Mouse (Mus musculus) midbrain, embryonic 16.5 days (tissue): ENCODE measurements around the gene Hist1h1c. TPM values are rescaled to one million over a fixed set of nuclear protein-coding genes. Genes with fewer than 3 reads are reported as not detected.
A peak's percentile ranks its signal among the peaks of the same experiment; 100 is the strongest.
"Not testable (repeated sequence)": the region's sequence is repeated elsewhere in the genome, so short reads cannot be mapped to it uniquely, and the experiment has no call there.

Experiments used
- ATAC-seq: fragments of 200-750 bp; cut with Nextera tagmentation; 2 replicates; pipeline ENCODE4 v1.8.0; 2017; ENCODE audit warnings: moderate TSS enrichment
- H3K27ac ChIP-seq: fragments of 300-500 bp; sonication (generic); 2 replicates; pipeline ENCODE4 v1.5.1; 2014; ENCODE audit warnings: mild to moderate bottlenecking, low read length, mixed read lengths
- H3K27me3 ChIP-seq: fragments of 300-500 bp; sonication (generic); 2 replicates; pipeline ENCODE4 v1.6.1; 2014; ENCODE audit warnings: low read depth, low read length, mixed read lengths; ENCODE audit not compliant: control insufficient read depth, insufficient read depth
- H3K36me3 ChIP-seq: fragments of 300-500 bp; sonication (generic); 2 replicates; pipeline ENCODE4 v1.6.1; 2014; ENCODE audit warnings: mild to moderate bottlenecking, low read length, moderate library complexity, mixed read lengths; ENCODE audit not compliant: control insufficient read depth, insufficient read depth
- H3K4me1 ChIP-seq: fragments of 300-500 bp; sonication (generic); 2 replicates; pipeline ENCODE4 v1.6.1; 2014; ENCODE audit warnings: mild to moderate bottlenecking, low read length, mixed read lengths; ENCODE audit not compliant: control insufficient read depth, insufficient read depth
- H3K4me2 ChIP-seq: fragments of 300-500 bp; sonication (generic); 2 replicates; pipeline ENCODE4 v1.6.1; 2014; ENCODE audit warnings: mild to moderate bottlenecking, low read length, mixed read lengths
- H3K4me3 ChIP-seq: fragments of 300-500 bp; sonication (generic); 2 replicates; pipeline ENCODE4 v1.5.1; 2014; ENCODE audit warnings: low read depth, mild to moderate bottlenecking, low read length, moderate library complexity, mixed read lengths
- H3K9ac ChIP-seq: fragments of 300-500 bp; sonication (generic); 2 replicates; pipeline ENCODE4 v1.6.1; 2014; ENCODE audit warnings: low read depth, low read length, mixed read lengths
- H3K9me3 ChIP-seq: fragments of 300-500 bp; sonication (generic); replicated peaks from 2 replicates; pipeline ENCODE4 v1.6.1; 2014; ENCODE audit warnings: mild to moderate bottlenecking, low read length, mixed read lengths; ENCODE audit not compliant: control insufficient read depth, poor library complexity, severe bottlenecking
- WGBS: fragments of 180-500 bp; shearing (Covaris S2); extraction: QIAGEN DNeasy Blood & Tissue Kit; methylation state at CpG from one replicate; pipeline ENCODE4 v1.1.7; 2014; 5-methylcytosine and 5-hydroxymethylcytosine counted together
- polyA plus RNA-seq: library from polyadenylated mRNA; unstranded; fragments of >200 nt; fragmentation: Nextera tagmentation; extraction: Ambion mirVana; gene quantifications from 2 replicates; pipeline ENCODE4 v1.2.1, GENCODE M21; 2015

Hist1h1c gene
- polyA plus RNA-seq, 1 experiment from 2014 or later = 8.7 TPM

DNA sequence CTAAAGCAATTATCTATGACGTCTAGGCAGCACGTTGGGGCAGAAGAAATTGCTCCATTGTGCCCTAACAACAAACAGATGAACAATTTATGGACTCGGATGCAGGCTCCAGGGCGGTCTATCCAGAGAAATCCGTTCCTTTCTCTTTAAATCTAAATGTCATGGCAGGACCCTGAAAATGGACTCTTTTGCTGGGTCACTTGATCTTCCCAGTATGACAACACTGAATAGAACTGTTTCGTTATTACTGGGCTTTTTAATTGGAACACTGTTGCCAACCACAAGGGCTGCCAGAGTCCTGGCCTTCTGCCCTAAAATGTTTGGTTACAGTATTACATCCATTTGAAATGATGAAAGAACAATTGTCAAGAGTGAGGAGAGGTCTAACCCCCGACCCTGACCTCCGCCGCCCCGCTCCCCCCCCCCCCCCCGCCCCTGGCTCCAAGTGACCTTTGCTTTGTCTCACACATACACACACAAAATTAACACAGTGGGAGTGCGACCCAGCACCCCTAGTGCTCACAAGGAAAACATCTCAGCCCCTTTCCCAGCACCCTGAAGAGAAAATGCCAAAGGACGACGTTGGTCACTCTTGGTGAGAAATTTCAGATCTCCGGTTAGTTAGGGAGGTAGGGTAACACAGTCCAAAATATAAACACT is 28.8 kb upstream of the Hist1h1c start:
- H3K27ac ChIP-seq = no peak overlapping the region
- H3K4me1 ChIP-seq = peaks cover 8% of the 10 kb centered on the region
- H3K4me3 ChIP-seq = peak overlapping the region; percentile 35
- ATAC-seq = no peak
- 31% methylated on average over 13 of the region's 15 CpGs for WGBS
- H3K4me2 ChIP-seq = peak overlapping the region; percentile 63
- no peaks in the 10 kb centered on the region for H3K27me3 ChIP-seq
- peak overlapping the region; percentile 61 for H3K9ac ChIP-seq
- no peaks in the 10 kb centered on the region for H3K36me3 ChIP-seq
- no peaks in the 10 kb centered on the region for H3K9me3 ChIP-seq

- no peak for ATAC-seq
- H3K36me3 ChIP-seq = no peaks in the 10 kb centered on the region
- H3K4me1 ChIP-seq = peaks cover 8% of the 10 kb centered on the region
- peak within 1 kb of the TSS; percentile 35 for H3K4me3 ChIP-seq
- WGBS = 3% methylated on average over 17 of the region's 17 CpGs
- no peak within 1 kb of the TSS for H3K27ac ChIP-seq
- H3K9ac ChIP-seq = peak within 1 kb of the TSS; percentile 61
- H3K4me2 ChIP-seq = peak within 1 kb of the TSS; percentile 63
- no peaks in the 10 kb centered on the region for H3K9me3 ChIP-seq
- H3K27me3 ChIP-seq = no peaks in the 10 kb centered on the region
These were observed 28.1 kb upstream of the Hist1h1c start, which contains the start of gene Hfe for GRCm38 (mm10) chr13:23710374-23711089. Gene Hfe, minus strand, starts transcription at chr13:23710854.

GRCm38 (mm10) chr13:23716261-23717042 is 22.2 kb upstream of the Hist1h1c start:
- H3K27me3 ChIP-seq = no peaks in the 10 kb centered on the region
- H3K4me3 ChIP-seq = no peak overlapping the region
- H3K9ac ChIP-seq = no peak overlapping the region
- no peak for ATAC-seq
- no peak overlapping the region for H3K4me2 ChIP-seq
- WGBS = 90% methylated on average over 5 of the region's 5 CpGs
- H3K4me1 ChIP-seq = no peaks in the 10 kb centered on the region
- no peaks in the 10 kb centered on the region for H3K36me3 ChIP-seq
- H3K9me3 ChIP-seq = no peaks in the 10 kb centered on the region
- H3K27ac ChIP-seq = no peak overlapping the region

- Histone ChIP-seq H3K27ac (no peak overlapping the region), H3K36me3 (no peaks in the 10 kb centered on the region), H3K27me3 (no peaks in the 10 kb centered on the region), H3K4me3 (no peak overlapping the region), H3K9ac (no peak overlapping the region), H3K9me3 (no peaks in the 10 kb centered on the region), H3K4me2 (no peak overlapping the region), H3K4me1 (no peaks in the 10 kb centered on the region)
- 57% methylated on average over 11 of the region's 11 CpGs for WGBS
- no peak for ATAC-seq
These were observed 21.4 kb upstream of the Hist1h1c start for GRCm38 (mm10) chr13:23717176-23717575.

- not testable (repeated sequence) for H3K9ac ChIP-seq, H3K27me3 ChIP-seq, H3K4me1 ChIP-seq, H3K4me3 ChIP-seq, ATAC-seq, H3K27ac ChIP-seq, H3K36me3 ChIP-seq, H3K9me3 ChIP-seq, H3K4me2 ChIP-seq
- 19% methylated on average over 2 of the region's 2 CpGs for WGBS
These were observed 20.9 kb upstream of the Hist1h1c start for GRCm38 (mm10) chr13:23717593-23718245.

DNA sequence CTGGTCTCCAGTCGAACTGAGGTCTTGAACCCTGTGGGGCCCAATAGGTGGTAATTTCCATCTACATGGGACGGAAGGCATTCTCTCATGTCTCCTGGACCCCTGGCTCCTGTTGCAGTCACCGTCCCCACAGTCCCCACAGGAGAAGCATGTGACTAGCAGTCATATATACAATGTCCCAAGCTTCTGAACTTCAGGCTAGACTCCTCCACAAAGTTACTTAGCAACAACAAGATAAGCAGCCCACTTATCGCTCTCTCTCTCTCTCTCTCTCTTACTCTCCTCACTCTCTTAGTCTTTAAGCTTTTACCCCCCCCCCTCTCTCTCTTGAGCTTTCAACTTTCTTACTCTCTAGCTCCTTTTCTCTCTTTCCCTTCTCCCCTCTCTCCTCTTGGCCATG is 14.4 kb upstream of the Hist1h1c start:
- WGBS = 83% methylated on average over 4 of the region's 4 CpGs
- no peak overlapping the region for H3K4me3 ChIP-seq

GRCm38 (mm10) chr13:23725213-23725612 is 13.4 kb upstream of the Hist1h1c start:
- Histone ChIP-seq H3K9ac (no peak overlapping the region), H3K27ac (no peak overlapping the region), H3K27me3 (no peaks in the 10 kb centered on the region), H3K4me2 (no peak overlapping the region), H3K9me3 (no peaks in the 10 kb centered on the region), H3K36me3 (no peaks in the 10 kb centered on the region), H3K4me1 (no peaks in the 10 kb centered on the region), H3K4me3 (no peak overlapping the region)
- WGBS = 60% methylated on average over 1 of the region's 1 CpGs
- ATAC-seq = no peak

More for the DNA sequence above, 14.4 kb upstream of the Hist1h1c start:
- Histone ChIP-seq H3K27me3 (no peaks in the 10 kb centered on the region), H3K9me3 (no peaks in the 10 kb centered on the region), H3K9ac (no peak overlapping the region), H3K36me3 (no peaks in the 10 kb centered on the region), H3K27ac (no peak overlapping the region), H3K4me1 (no peaks in the 10 kb centered on the region), H3K4me2 (no peak overlapping the region)
- no peak for ATAC-seq

DNA sequence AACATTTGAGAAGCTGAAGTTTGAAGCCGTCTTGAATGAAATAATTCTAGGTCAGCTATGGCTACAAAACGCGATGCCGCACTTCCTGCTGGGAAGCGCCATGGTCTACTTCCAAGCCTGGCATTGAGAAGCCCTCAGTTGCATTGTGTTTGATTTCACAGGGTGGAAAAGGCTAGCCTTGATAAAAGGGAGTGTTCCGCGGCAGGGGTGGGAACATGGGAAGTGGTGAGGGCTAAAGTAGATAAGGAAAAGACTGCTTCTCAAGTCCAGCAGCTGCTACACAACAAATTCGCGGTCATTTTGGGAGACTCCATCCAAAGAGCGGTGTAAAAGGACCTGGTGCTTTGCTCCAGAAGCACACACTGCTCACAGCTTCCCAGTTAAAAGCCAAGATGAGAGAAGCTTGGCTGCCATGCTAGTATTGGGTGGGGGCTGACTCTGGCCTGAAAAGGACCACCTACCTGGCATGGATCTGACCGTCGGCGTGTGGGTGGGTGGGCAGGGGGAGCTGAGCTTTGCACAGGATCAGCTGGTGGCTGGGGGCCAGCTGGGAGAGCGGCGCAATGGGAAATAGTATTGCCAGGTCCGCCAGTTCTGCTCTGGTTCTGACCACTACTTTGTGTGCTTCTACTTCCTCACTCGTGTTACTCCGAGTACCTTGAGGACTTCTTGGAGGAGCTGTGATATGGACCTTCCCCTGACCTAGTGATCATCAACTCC is 10.0 kb upstream of the Hist1h1c start:
- Histone ChIP-seq H3K9ac (no peak overlapping the region), H3K27ac (no peak overlapping the region), H3K9me3 (no peaks in the 10 kb centered on the region), H3K4me2 (no peak overlapping the region), H3K36me3 (no peaks in the 10 kb centered on the region), H3K4me3 (no peak overlapping the region), H3K4me1 (no peaks in the 10 kb centered on the region), H3K27me3 (no peaks in the 10 kb centered on the region)
- 89% methylated on average over 18 of the region's 18 CpGs for WGBS
- ATAC-seq = no peak
